Mouse (Mus musculus) retina, postnatal 1 day (tissue): ENCODE measurements around the gene Cald1.

ENCODE experiments used
- DNase-seq: peaks from one replicate; pipeline ENCODE4 v3.0.0-alpha.2; 2012

Gene Cald1

DNA sequence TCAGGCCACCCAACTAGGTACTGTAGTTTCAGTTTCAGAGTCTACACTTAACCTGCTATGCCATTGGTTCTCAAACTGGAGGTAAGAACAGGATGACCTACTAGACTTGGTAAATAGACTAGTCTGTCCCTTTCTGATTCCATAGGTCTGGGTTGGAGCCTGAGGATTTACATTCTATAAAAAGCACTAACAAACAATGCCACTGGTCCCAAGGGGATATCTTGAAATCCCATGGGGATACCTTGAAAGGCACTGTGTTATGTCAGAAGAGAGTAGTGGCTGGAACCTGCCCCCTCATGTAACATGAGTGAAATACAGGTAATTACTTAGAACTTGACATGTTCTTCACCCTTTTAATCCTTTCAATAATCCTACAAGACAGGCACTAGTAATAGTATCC lies 178.1 kb downstream of the Cald1 start:
- no peak for DNase-seq

DNA sequence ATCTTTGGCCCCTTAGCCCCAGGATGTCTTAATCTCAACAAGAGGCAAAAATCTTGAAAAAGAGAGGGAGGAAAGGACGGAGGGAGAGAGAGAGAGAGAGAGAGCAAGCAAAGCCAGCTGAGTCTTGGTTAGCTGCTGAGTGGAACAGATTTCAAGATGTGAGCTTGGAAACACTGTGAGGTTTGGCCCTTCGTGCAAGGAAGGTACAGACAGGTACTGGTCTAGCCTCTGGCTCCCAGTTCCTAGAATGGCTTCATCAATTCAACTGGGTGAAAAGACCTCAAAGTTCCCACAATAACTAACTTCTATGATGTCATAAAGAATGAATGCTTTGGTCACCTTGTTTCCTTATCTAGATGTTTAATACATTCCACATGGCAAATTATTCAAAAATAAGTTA lies 178.8 kb downstream of the Cald1 start:
- DNase-seq = no peak

DNA sequence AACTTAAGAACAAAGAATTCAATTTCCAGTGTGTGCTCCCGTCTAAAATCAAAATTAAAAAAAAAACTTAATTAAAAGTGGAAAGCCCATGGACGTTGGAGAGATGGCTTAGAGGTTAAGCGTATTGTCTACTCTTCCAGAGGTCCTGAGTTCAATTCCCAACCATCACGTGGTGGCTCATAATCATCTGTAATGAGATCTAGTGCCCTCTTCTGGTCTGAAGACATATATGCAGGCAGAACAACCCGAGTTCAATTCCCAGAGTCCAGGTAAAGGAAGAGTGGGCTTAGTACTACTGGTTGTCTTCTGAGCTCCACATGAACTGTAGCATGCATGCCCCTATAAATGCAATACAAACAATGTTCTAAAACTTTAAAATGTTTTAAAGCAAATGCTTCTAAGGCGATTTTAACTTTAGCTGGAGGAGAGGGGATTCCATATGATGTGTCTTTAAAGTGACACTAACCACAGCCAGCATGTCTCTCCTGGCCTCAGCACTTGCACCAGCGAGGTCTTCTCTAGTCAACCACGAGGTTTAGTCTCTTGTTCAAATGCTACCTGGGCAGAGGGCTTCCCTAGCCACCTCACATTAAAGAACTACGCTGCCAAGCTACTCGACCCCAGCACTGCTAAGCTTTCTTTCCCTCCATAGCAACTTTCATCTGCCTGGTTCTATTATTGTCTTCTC lies 179.8 kb downstream of the Cald1 start:
- no peak for DNase-seq

DNA sequence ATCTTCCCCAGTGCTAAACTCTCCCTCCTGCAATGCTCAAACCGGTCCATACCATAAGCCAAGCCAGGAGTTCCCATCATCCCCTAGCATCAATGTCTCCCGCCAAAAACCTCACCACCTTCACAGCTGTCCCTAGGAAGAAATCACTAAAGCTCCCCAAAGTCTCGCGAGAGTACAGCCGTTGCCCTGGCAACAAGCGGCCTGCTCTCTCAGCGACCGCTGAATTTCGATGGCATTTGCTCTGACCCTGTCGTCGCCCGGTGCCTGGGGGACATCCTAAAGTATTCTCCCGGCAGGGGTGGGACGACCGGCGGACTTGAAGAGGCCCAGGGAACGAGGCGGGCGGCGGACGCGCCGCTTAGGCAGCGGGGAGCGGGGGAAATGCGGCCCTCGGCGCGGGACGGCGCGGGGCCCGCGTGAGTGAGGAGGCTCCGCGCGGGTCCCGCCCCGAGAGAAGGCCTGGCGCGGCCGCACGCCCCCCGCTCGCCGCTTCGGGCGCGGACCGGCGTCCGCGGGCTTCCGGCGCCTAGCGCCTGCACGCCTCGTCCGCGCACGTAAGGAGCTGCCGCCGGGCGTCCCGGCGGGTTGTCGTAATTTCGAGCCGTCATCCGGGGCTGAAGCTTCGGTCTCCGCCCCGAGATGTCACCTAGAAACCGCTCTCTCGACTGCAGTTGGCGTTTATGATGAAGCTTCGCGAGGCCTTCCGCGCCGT lies 182.1 kb downstream of the Cald1 start, which contains the start of gene Agbl3:
Agbl3 (plus strand) TSS at position 202 of the 712 bp plus-strand sequence.
- DNase-seq = peak; percentile 98

DNA sequence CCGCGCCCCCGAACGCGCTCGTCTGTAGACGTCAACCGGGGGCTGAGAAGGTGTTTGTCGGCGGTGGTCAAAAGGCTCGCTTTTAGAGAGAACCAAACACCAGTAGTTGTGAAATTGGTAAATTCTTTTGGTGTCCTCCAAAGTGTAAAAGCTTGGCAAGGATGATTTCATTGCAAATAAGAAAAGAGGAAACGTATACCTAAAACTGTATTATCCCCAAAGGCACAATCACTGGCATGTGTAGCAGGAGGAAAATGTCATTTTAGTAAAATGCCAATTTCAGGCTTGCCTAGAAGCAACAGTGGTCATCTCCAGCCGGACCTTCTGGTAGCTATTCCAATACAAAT lies 182.6 kb downstream of the Cald1 start:
- DNase-seq = no peak

DNA sequence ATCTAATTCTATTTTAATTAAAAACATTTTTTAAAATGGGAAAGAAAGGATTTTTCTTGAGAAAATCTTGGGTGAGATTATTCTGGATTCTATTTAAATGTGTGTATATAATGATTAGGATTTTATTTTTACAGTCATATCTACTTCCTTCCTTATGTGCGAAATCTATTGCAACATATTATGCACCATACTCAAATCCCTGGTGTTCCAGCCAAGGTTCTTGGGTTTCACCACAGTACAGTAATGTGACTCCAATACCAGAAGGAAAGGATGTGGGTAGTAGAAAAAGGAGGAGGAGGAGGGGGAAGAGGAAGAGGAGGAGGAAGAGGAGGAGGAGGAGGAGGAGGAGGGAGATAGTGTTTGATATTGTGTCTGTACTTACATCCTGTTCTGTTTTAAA lies 184.2 kb downstream of the Cald1 start:
- DNase-seq = no peak

DNA sequence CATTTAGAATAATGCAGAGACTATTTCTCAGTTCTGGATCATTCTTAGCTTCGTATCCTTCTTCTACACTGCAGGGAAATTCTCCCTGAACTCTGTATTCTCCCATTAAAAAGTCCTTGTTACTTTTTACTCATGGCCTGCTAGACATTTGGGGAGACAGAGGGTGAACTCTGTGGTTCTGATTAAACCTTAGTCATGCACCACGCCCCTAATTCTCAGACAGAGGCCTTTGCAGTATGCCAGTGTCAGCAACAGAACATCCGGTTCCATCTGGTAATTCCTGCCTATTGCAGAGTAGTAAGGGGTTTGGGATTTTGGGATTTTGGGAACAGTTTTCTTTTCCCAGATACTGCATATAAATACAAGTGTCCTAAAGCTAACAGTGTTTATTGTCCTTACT lies 198.6 kb downstream of the Cald1 start:
- no peak for DNase-seq

DNA sequence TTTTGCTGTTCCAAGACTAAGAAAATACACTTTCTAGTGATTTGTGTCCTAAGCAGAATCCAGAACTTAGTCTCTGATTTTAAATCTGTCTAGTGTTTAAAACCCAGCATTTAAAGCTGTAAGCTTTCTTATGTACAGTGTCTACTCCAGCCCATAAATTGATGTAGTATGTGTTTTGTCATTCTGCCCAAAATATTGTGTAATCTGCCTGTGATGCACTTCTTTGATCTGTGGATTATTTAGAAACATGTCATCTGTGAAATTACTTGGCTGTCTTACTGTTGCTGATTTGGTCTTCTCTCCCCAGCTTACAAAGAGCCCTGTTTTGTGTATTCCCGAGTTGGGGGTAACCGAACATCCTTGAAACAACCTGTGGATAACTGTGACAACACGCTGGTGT lies 199.6 kb downstream of the Cald1 start:
- DNase-seq = no peak

DNA sequence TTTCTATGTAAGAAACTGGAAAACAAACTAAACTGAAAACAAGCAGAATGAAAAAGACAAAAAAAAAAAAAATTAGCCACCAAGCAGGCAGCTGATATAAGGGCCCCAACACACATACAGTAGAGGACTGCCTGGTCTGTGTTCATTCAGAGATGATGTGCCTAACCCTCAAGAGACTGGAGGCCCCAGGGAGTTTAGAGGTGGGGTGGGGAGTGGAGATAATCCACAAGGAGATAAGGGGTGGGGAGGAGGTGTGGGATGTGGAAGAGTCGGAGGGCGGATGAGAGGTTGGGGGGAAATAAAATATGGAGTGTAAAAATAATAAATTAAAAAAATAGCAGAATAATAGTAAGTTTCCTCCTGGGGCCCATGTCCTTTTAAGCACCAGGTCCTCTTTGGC lies 207.3 kb downstream of the Cald1 start:
- DNase-seq = no peak

DNA sequence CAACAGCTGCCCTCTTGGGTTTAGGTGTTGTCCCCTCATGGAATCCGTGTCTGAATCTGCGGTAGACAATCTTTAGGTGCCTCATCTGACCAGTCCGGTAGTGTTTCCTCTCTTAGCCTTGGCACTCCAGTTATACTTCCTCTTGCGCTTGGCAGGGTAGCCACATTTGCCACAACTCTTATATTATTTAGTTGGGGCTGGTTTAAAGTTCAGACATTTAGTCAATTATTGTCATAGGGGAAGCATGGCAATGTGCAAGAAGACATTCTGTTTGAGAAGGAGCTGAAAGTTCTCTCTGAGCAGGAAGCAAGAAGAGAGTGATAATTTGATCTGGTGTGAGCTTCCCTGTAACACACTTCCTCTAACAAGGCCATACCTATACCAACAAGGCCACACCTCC lies 212.4 kb downstream of the Cald1 start:
- no peak for DNase-seq

DNA sequence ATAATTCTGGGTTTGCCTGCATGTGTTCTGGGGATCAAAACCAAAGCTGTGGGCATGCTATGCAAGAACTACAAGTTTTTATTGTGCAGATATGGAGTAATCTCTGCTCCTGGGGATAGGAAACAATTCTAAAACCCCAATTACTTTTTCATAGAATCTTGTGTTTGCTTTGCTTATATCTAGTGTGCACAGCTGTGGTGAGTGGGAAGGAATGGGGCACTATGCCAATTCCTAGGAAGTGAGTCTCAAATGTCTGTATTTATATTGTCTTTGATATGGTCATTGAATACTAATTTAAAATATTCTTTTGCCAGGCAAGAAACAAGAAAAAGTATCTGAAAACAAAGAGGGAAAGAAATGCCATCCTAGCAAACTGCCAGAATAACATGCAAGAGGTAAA lies 226.1 kb downstream of the Cald1 start:
- no peak for DNase-seq
